Mouse (Mus musculus) stomach, embryonic 14.5 days (tissue): ENCODE measurements around the gene Sf3a1. TPM values are rescaled to one million over a fixed set of nuclear protein-coding genes. Genes with fewer than 3 reads are reported as not detected.
"Not testable (repeated sequence)": the region's sequence is repeated elsewhere in the genome, so short reads cannot be mapped to it uniquely, and the experiment has no call there.

Experiments used
- ATAC-seq: fragments of 200-750 bp; cut with Nextera tagmentation; 2 replicates; pipeline ENCODE4 v1.8.0; 2017; ENCODE audit warnings: low read depth, moderate TSS enrichment; ENCODE audit not compliant: insufficient number of reproducible peaks, insufficient read depth, low FRiP score
- H3K27ac ChIP-seq: fragments of 300-500 bp; sonication (generic); 2 replicates; pipeline ENCODE4 v1.5.1; 2014; ENCODE audit warnings: mild to moderate bottlenecking, low read length, moderate library complexity, mixed read lengths
- H3K27me3 ChIP-seq: fragments of 300-500 bp; sonication (generic); 2 replicates; pipeline ENCODE4 v1.6.1; 2014; ENCODE audit warnings: low read length, control low read depth, mixed read lengths; ENCODE audit not compliant: control insufficient read depth, insufficient read depth
- H3K36me3 ChIP-seq: fragments of 300-500 bp; sonication (generic); 2 replicates; pipeline ENCODE4 v1.6.1; 2014; ENCODE audit warnings: mild to moderate bottlenecking, control low read depth, low read length, moderate library complexity, mixed read lengths; ENCODE audit not compliant: control insufficient read depth, insufficient read depth
- H3K4me1 ChIP-seq: fragments of 300-500 bp; sonication (generic); 2 replicates; pipeline ENCODE4 v1.6.1; 2014; ENCODE audit warnings: low read length, control low read depth, mixed read lengths; ENCODE audit not compliant: control insufficient read depth, insufficient read depth
- H3K4me2 ChIP-seq: fragments of 300-500 bp; sonication (generic); replicated peaks from 2 replicates; pipeline ENCODE4 v1.6.1; 2014; ENCODE audit warnings: low read depth, low read length, control low read depth
- H3K4me3 ChIP-seq: fragments of 300-500 bp; sonication (generic); 2 replicates; pipeline ENCODE4 v1.5.1; 2014; ENCODE audit warnings: low read depth, low read length, control low read depth
- H3K9ac ChIP-seq: fragments of 300-500 bp; sonication (generic); replicated peaks from 2 replicates; pipeline ENCODE4 v1.6.1; 2014; ENCODE audit warnings: low read depth, mild to moderate bottlenecking, control low read depth, low read length, moderate library complexity, mixed read lengths
- H3K9me3 ChIP-seq: fragments of 300-500 bp; sonication (generic); 2 replicates; pipeline ENCODE4 v1.6.1; 2016; ENCODE audit warnings: low read depth, low read length, control low read depth; ENCODE audit not compliant: control insufficient read depth
- WGBS: fragments of 180-500 bp; shearing (Covaris S2); extraction: QIAGEN DNeasy Blood & Tissue Kit; methylation state at CpG from one replicate; pipeline ENCODE4 v1.1.7; 2014; 5-methylcytosine and 5-hydroxymethylcytosine counted together
- polyA plus RNA-seq: library from polyadenylated mRNA; unstranded; fragments of >200 nt; fragmentation: Nextera tagmentation; extraction: Ambion mirVana; gene quantifications from 2 replicates; pipeline ENCODE4 v1.2.1, GENCODE M21; 2014

Gene Sf3a1
- polyA plus RNA-seq, 1 experiment from 2014 or later, result 55.3 TPM

DNA sequence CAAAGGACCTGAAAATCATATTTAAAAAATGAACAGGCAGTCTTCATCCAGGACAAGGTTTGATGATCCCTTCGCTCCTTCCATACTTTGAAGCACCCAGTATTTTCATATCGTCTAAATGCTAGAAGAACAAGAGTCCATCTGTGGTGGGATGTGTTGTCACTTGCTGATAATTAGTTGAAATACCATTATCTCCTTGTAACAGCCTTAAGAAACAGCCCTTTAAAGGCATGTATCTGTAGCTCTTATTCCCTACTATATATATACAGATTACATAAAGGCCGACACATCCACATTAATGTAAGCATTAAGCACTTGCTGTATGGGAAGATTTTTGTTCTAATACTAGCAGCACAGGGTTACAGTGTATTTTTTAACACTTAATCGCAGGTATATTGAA is 31.7 kb upstream of the Sf3a1 start:
- not testable (repeated sequence) for H3K36me3 ChIP-seq, H3K27me3 ChIP-seq, H3K9me3 ChIP-seq, ATAC-seq, H3K4me2 ChIP-seq, H3K4me3 ChIP-seq, H3K27ac ChIP-seq, H3K9ac ChIP-seq, H3K4me1 ChIP-seq
- WGBS, result 87% methylated on average over 4 of the region's 4 CpGs

DNA sequence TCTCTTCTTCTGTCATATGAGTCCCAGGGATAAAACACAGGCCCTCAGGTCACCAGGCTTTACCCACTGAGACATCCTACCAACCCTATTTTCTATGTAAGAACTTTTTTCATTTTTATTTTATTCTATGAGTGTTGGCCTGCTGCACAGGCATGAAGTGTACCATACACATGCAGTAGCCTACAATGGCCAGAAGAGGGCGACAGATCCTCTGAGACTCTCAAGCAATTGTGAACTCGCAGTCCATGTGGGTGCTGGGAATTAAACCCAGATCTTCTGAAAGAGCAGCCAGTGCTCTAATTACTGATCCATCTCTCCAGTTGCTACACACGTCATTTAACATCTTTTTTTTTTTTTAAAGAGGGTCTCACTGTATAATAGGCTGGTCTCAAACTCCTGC is 26.7 kb upstream of the Sf3a1 start:
- Histone ChIP-seq H3K4me3 (no peak overlapping the region), H3K27me3 (no peaks in the 10 kb centered on the region), H3K27ac (no peak overlapping the region), H3K4me1 (peaks cover 8% of the 10 kb centered on the region; the same call in 1 of the 2 replicates), H3K36me3 (peaks cover 5% of the 10 kb centered on the region; the same call in 1 of the 2 replicates), H3K9me3 (no peaks in the 10 kb centered on the region), H3K9ac (no peak overlapping the region), H3K4me2 (no peak overlapping the region)
- ATAC-seq, result no peak
- WGBS, result 55% methylated on average over 3 of the region's 3 CpGs

DNA sequence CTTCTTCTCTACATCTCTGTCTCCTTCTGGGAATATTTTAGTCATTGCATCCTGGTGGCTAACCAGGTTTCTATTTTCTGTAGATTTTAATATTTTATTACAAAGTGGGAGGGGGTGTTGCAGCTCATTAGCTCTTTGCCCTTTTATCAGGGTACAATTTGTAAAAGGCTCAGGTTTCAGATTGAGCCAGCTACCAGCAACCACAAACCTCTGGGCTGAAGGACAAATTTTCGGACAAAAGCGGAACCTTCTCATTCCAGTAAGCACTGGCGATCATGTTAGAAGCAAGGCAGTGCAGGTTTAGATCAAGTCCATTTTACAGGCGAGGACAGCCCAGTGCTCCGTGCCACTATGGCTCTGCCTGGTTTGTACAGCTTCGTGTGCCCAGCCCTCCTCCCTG is 25.8 kb upstream of the Sf3a1 start:
- ATAC-seq, result no peak
- WGBS, result 56% methylated on average over 6 of the region's 6 CpGs
- Histone ChIP-seq H3K4me1 (peaks cover 8% of the 10 kb centered on the region; the same call in 1 of the 2 replicates), H3K27me3 (no peaks in the 10 kb centered on the region), H3K9me3 (no peaks in the 10 kb centered on the region), H3K4me3 (no peak overlapping the region), H3K36me3 (peaks cover 8% of the 10 kb centered on the region; the same call in 1 of the 2 replicates), H3K27ac (no peak overlapping the region), H3K9ac (no peak overlapping the region), H3K4me2 (no peak overlapping the region)

DNA sequence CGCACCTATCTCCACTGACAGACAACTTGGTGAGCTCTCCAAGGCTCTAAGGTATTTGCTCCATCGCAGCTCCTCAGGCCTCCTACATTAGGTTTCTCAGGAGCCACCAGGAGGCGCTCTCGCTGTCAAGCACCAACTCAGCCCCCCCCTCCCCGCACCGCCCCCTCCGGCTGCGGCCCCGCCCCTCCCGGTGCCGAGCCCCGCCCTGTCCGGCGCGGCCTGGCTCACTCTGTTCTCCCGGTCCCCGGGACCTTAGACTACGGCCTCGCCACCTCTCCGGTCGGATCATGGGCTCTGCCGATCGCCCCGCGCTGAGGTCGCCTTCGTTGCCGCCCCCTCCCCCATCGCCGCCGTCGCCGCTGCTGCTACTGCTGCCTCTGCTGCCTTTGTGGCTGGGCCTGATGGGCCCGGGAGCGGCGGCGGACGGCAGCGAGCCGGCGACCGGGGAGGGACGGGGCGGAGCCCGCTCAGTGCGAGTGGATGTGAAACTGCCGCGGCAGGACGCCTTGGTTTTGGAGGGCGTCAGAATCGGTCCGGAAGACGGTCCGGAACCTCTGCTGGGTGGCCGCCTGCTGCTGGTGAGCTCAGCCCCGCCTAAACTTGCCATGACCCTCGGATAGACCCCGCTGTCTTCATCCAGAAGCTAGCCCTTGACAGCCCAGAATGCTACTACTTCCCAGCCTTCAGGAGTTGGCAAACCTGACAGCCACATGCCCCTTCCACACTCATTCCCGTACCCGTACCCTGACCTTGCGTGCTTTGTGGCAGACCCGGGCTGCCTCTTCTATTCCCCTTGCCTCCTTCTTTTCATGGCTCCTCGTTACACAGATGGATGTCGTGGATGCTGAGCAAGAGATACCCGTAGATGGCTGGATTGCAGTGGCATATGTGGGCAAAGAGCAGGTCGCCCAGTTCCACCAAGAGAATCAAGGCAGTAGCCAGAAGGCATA is 24.9 kb upstream of the Sf3a1 start, which contains the start of gene Rnf215:
Gene Rnf215 (plus strand): TSS at position 217 of the 950 bp plus-strand sequence.
- WGBS, result 2% methylated on average over 64 of the region's 66 CpGs
- peak; percentile 91 for ATAC-seq
- Histone ChIP-seq H3K36me3 (peaks cover 15% of the 10 kb centered on the region), H3K9ac (peak within 1 kb of the TSS; percentile 92), H3K4me2 (peak within 1 kb of the TSS; percentile 61), H3K27ac (peak within 1 kb of the TSS; percentile 68; the same call in 1 of the 2 replicates), H3K27me3 (no peaks in the 10 kb centered on the region), H3K4me3 (peak within 1 kb of the TSS; percentile 84), H3K4me1 (peaks cover 8% of the 10 kb centered on the region; the same call in 1 of the 2 replicates), H3K9me3 (no peaks in the 10 kb centered on the region)

DNA sequence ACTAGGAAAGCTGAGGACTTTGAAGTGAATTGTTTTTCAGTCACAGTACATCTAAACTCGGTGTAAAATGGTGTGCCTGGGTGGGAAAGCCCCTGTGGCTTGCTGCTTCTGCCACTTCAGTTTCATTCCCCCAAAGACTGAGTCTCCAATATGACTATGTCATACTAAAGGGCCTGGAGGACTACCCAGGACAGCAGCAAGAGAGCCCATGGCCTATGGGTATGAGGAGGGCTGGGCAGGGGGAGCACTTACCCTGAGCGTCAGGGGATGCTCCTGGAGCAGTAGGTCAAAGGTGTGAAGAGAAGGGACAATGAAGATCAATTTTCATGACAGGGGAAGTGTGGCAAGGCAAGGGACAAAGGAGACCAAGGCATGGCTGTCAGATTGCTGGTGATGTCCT is 21.2 kb upstream of the Sf3a1 start:
- WGBS, result 80% methylated on average over 2 of the region's 2 CpGs

DNA sequence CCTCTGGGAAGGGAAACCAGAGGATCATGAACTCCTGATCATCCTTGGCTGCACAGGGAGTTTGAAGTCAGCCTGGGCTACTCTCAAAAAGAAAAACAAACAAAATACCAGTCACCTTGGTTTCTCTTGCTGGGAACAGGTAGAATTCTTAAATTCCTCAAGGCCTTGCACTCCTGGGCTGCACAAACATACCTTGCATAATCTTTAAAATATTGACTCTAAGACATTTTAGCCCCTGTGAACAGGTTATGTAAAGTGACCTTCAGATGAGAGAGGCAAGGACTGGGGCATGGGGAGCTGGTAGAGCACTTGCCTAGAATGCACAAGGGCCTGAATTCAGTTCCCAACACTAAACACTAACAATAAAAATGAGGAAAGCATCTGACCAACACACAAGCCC is 18.6 kb upstream of the Sf3a1 start:
- H3K9ac ChIP-seq, result no peak overlapping the region
- no peaks in the 10 kb centered on the region for H3K27me3 ChIP-seq
- H3K36me3 ChIP-seq, result peaks cover 33% of the 10 kb centered on the region
- no peak overlapping the region for H3K4me3 ChIP-seq
- H3K4me2 ChIP-seq, result no peak overlapping the region
- H3K4me1 ChIP-seq, result 0 out of 2 replicates have a peak, but pooled peaks cover under 1% of the 10 kb centered on the region
- no peak for ATAC-seq
- H3K9me3 ChIP-seq, result no peaks in the 10 kb centered on the region
- no peak overlapping the region for H3K27ac ChIP-seq

More for the DNA sequence above, 21.2 kb upstream of the Sf3a1 start:
- H3K27ac ChIP-seq, result no peak overlapping the region
- no peaks in the 10 kb centered on the region for H3K27me3 ChIP-seq
- no peak overlapping the region for H3K9ac ChIP-seq
- no peaks in the 10 kb centered on the region for H3K9me3 ChIP-seq
- no peak overlapping the region for H3K4me3 ChIP-seq
- H3K4me2 ChIP-seq, result no peak overlapping the region
- H3K4me1 ChIP-seq, result peaks cover 8% of the 10 kb centered on the region; the same call in 1 of the 2 replicates
- no peak for ATAC-seq
- peaks cover 33% of the 10 kb centered on the region for H3K36me3 ChIP-seq

DNA sequence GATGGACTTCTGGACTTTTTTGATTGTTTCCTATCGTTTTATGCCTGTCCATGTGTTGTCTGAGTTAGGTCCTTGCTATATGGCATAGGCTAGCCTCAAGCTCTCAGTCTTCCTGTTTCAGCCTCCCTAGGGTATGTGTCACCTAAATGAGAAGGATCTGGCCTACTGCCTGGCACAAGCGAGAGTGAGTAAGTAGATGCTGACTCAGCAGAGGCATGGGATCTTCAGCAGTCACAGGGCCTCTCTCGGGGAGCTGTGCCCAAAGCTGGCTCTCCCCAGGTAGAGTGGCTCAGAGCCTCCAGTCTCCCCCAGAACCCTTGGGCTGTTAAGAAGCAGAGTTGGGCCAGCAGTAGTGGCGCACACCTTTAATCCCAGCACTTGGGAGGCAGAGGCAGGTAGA is 17.8 kb upstream of the Sf3a1 start:
- ATAC-seq, result no peak
- H3K9ac ChIP-seq, result no peak overlapping the region
- H3K4me3 ChIP-seq, result no peak overlapping the region
- 85% methylated on average over 4 of the region's 4 CpGs for WGBS
- H3K27me3 ChIP-seq, result no peaks in the 10 kb centered on the region
- peaks cover 33% of the 10 kb centered on the region for H3K36me3 ChIP-seq
- H3K4me1 ChIP-seq, result no peaks in the 10 kb centered on the region
- H3K9me3 ChIP-seq, result no peaks in the 10 kb centered on the region
- no peak overlapping the region for H3K27ac ChIP-seq
- H3K4me2 ChIP-seq, result no peak overlapping the region

DNA sequence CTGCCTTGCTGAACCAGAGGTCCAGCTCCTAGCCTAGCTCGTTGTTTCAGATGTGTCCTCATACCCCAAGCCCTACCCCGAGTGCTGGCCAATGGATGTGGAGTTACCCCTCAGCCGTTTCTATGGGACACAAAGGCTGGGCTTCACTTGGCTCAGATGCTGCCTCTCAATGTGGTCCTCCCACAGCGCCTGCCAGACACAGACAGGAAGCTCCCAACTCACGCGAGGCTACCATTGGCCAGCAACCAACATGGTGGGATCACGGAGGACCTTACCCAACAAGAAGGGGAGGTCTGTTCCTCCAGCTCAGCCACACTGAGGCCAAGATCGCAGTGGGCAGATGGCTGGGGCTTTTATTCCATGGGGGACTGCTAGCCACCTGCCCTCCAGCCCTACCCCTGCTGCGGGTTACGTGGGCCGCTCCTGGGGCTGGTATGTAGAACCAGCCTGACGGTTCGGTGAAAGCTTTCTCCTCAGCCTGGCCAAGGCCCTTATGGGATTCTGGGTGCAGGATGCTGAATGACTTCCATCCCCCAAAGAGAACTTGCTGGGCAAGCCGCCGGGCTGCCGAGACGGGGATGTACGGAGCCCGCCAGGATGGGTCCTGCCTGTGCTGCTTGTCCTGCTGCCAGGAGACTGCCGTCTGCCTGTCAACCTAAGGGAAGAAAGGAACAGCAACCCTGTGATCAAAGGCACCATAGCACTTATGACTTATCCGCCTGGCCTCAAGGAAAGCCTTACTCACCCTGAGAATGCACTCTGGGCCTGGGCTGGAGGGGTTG is 16.7 kb upstream of the Sf3a1 start:
- H3K9ac ChIP-seq, result no peak overlapping the region
- ATAC-seq, result no peak
- H3K27ac ChIP-seq, result no peak overlapping the region
- H3K4me2 ChIP-seq, result no peak overlapping the region
- peaks cover 28% of the 10 kb centered on the region for H3K36me3 ChIP-seq
- WGBS, result 90% methylated on average over 21 of the region's 21 CpGs
- no peaks in the 10 kb centered on the region for H3K27me3 ChIP-seq
- no peak overlapping the region for H3K4me3 ChIP-seq
- no peaks in the 10 kb centered on the region for H3K9me3 ChIP-seq
- no peaks in the 10 kb centered on the region for H3K4me1 ChIP-seq
